Mouse (Mus musculus) ovary, adult 18-20 months (tissue): Measurements from ENCODE around the gene Rnf208.

Experiments used
- DNase-seq: peaks from one replicate; pipeline ENCODE4 v3.0.0; 2022; ENCODE audit warnings: low spot score, mixed read lengths

Gene Rnf208

DNA sequence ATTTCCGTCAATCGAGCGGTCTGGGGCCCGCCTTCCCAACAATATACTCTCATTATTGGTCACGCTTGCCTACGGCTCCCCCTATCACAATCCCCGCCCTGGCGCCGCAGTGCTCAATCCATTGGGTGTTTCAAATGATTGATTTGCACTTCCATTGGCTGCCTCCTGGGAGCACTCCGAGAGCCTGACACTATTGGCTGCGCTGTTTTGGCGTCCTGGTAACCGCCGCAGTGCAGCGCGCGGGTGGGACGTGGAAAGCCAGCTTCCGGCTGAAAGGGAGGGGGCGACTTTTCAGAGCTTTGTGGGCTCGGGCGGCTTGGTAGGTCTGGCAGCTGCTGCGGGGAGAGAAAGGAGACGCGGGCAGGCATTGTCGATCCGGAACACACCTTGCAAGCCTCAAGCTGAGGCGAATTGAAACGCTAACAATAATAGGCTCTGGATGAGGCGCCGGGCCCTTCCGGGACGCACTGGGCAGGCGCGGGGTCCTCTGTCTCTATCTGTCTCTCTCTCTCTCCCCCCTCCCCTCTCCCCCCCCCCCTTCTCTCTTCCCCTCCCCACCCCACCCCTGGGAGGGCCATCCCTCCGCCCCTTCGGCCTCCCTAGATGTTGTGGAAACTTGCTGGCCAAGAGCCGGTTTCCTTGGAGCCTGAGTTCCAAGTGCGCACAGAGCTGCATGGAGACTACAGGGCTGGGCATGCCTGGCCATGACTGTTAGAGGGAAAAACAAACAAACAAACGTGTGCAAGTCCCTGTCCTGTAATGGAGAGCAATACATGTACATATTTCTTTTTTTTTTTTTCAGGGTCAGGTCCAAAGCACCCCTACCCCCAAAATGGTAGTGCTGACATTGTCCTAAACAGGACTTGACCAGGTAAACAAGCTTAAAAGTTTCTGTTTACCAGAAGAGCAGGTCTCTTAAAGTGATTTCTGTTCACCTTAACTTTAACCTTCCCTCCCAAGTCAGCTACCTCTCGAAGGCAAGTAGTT lies 17.0 kb upstream of the Rnf208 start:
- peak; percentile 100 for DNase-seq

DNA sequence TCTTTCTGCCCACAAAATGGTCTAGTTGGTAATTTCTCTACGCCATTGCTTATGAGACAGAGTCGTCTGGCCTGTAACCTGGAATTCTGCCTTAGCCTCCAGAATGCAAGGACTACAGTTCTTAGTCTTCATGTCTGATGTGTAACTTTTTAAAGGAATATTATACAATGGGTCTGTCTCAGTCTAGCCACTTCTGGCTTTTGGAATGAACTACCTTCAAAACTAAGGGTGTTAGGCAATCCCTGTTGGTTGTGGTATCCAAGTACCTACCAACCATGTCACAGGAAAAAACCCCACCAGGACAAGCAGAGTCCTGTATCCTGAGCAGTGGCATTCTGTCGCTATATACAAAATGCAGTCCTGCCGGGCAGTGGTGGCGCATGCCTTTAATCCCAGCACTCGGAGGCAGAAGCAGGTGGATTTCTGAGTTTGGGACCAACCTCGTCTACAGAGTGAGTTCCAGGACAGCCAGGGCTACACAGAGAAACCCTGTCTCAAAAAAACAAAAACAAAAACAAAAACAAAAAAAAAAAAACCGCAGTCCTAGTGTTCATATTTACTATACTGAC lies 16.2 kb upstream of the Rnf208 start:
- DNase-seq = no peak

DNA sequence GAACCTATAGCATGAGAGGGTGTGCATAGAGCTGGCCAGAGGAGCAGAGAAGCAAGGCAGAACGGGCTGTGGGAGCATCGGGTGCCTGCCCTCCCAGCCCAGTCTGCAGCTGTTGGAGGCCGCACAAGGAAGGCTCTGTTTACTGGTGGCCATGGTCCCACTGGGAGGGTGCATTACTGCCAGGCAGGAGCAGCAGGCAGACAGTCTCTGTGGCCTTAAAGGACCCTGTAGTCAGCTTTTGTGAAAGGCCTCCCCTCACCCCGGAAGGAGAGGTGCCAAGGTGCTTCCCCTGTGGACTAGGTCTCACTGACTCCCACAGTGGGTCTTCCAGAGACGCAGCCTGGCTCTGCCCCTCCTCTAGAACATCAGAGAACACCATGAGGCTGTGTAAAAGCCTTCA lies 15.2 kb upstream of the Rnf208 start:
- no peak for DNase-seq

DNA sequence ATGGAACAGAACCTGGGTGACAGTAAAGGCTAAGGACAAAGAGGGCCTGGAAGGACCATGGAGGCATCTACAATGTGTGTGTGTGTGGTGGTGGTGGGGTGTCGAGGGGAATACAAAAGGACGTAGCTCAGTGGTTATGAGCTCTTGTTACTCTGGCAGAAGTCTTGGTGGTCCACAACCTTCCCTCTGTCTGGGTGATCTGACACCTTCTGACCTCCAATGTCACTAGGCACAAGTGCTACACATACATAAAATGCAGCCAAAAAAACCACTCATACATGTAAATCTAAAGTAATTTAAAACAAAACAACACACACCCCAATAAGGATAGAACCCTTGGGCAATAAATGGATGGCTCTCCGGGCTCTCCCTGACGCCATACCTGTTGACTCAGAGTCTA lies 14.6 kb upstream of the Rnf208 start:
- DNase-seq = no peak

DNA sequence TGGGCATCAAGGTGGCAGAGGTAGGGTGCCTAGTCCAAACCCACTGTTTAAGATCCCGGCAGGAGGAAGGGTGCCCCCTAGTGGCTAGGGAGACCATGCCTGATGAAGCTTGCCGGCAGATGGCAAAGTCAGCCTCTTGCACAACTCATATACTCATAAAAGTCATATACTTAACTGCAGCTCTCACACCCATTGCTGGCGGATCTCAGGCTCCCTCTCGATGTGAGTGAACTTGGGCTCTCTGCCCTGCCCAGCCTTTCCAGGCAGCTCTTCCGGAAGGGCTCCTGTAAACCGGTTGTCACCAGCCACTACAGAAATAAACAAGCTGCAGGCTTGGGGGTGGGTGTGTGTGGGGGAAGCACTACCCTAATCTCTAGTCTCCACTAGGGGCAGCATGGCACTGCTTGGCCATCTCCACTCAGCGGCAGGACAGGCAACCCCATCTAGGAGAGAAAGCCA lies 13.6 kb upstream of the Rnf208 start:
- peak; percentile 77 for DNase-seq

DNA sequence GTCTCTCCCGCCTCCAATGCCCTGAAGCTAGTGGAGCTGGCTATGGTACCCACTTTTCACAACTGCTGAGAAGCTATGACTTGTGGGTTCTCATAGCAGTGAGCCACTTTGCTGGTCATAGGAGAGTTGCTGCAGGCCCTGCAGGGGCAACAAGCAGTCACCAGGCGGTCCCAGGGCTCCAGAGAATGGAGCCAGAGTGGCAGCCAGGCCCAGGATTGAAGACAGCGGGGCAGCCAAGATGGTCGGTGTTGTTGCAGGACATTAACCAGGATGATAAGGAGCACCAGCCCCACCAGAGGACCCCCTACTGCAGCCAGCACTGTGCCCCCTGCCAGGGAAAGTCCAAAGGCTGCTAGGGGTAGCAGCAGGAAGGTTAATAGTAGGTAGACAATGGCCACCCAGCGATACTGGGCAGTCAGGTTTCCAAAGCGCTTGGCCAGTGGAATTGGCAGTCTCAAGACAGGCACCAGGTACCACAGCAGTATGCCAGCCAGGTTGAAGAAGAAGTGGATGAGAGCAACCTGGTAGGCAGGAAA lies 13.0 kb upstream of the Rnf208 start:
- DNase-seq = no peak

DNA sequence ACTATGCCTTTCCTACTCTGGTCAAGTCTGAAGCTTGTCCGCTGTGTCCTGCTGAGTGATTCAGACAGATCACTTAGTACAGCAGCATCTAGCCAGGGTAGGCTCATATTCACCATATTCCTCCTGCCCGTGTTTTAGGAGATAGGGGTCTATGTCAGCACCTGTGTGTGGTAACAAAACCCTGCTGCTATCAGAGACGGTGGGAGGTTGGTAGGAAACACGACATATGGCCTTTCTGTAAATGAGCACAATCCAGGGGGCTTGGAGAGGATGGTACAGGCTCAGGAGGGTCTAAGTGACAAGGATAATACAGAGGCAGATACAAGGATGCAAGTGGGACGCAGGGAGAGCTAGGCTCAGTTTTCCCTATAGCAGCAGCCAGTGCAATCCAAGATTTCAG lies 12.5 kb upstream of the Rnf208 start:
- no peak for DNase-seq

DNA sequence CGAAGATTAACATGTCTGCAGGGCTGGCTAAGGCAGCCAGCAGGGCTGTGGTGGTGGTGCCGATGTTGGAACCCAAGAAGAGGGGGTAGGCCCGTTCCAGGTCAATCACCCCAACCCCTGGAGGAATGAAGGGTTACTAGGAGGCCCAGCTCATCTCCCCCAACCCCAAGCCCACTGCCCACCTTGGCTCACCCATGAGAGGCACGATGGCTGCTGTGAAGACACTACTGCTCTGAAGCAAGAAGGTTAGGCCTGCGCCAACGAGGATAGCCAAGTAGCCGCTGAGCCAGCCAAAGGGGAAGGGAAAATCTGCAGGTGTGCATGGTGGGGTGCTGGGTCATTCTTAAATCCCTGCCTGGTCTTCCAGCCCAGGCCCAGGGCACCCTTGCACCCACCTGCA lies 11.5 kb upstream of the Rnf208 start:
- no peak for DNase-seq

DNA sequence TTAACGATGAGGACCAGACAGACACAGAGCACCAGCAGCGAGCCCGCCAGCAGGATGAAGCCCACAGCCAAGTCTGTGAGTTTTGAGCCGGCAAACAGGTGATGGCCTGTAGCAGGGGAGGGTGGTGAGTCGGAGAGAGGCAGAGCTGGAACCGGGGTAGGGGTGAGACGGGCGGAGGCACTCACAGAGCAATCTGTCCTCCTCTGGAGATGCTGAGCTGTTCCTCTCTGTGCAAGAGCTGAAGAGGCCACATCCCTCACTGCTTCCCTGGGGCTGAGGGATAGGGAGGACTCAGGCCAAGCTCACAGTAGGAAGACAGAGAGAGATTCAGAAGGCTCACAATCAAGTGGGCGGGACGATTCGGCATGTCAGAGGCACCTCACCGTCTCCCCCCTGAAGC lies 11.0 kb upstream of the Rnf208 start:
- DNase-seq = no peak

DNA sequence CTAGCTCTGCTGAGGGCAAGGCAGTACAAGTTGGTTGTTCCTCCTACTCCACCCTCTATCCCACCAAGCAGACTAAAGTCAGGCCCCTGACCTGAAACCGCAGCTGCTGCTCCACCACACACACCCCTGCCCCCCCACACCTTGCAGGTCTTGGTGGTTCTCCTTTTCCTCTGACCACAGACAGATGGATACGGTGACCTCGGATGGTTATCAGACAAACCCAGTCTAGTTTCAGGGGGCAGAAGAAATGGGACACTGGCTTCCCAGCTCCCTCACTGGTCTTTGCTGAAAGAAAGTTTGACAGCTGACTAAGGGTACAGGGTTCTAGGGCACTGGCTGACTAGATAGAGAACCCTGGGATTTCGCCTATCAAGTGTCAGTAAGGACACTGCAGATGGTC lies 8.6 kb upstream of the Rnf208 start:
- DNase-seq = no peak

DNA sequence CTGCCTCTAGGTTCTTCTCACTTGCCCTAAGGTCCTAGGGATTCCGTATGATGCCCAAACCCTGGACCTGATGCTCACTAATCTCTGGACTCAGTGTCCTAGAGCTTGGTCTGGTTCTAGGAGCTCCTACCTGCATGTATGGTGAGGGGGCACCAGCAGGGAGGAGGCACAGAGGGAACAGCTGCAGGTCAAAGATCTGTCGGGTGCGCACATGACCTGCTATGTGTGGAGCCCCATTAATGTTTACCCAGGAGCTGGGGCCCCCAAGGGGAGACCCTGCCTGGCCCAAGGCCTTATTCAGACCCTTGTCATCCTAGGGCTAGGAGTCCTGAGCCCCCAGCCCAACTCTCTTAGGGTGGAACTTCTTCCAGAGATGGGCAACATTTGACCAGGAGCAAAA lies 8.0 kb upstream of the Rnf208 start, which contains the start of gene Slc34a3:
Gene Slc34a3, minus strand, starts transcription at position 315 of the 400 bp plus-strand sequence.
- no peak for DNase-seq

DNA sequence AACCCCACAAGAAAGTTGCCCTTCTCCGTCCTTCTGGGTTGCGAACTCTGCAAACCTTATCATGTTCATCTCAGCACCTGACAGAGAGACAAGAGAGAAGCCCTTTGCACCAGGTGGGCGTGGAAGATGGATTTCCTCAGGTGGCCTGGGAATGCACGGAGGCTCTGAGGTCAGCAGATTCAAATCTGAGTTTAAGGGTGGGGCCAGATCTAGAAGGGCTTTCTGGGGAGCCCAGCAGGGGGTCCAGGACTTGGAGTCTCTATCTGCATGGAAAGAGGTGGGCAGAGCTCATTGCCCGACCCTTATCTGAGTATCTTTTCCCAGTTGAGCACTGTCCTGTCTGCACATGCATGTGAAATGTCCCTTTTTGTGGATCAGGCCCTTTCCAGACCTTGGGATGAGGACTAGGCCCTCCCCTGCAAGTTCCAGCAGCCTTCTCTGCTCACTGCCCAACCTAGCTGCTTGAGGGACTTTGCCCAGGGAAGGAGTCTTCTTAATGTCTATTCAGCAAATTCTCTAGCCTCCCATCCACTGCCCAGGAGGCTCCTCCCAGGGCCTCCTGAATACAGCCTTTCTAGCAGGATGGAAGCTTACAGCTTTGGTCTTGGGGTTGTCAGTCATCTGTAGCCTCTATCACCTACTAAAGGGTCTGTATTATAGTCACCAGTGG lies 7.4 kb upstream of the Rnf208 start:
- DNase-seq = no peak

DNA sequence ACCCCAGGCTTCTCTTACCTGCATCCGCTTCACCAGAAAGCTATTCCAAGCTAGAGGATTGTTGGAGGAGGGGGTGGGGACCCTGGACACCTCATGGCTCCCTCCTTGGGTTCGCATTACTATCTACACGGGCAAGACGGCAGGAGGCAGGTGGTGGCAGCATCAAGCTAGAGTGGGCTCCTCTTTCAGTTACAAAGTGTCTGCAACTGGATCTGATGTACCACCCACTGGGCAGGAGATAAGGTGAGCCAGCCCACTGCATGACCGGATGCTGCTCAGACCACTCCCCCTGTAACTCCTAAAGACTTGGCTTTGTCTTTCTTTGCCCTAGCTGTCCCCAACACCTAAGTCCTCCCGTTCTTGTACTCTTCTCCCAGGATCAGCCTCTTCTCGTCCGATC lies 5.4 kb upstream of the Rnf208 start, which contains the start of gene Rnf224:
Gene Rnf224, minus strand, starts transcription at position 174 of the 400 bp plus-strand sequence.
- no peak for DNase-seq

DNA sequence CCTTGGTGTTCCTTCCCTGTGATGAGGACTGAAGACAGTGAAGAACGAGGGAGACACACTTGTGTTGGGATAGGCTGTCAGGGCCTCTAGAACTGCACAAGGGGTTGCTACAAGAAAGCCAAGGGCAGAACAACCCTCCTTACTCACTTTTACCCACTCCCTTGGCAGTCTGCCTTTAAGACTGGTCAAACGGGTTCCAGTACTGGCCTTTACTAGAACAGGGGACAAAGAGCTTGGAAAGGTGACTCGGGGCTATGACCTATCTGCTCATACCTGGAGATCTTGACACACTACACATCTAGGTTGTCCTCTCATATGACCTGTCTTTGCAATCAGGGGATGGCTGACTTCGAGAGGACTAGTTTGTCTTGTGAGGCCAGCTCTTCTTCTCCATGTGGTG lies 4.5 kb upstream of the Rnf208 start:
- DNase-seq = no peak

DNA sequence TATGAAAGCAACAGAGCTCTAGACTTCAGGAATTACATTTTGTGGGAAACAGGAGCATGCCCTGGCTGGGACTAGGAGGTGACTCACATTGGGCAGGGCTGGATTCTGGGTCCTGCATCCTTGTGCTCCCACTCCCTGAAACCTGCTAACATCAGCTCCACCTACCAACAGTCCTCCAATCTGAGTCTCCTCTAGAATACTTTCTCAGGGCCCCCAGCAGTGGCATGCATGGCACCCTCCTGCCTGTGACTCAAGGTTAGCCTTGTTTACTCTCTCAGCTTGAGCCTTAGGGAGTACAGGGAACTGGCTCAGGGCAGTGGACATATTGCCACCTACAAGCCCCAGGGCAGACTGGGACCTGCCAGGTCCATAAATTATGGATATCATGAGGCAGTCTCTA lies 3.9 kb upstream of the Rnf208 start:
- DNase-seq = no peak

DNA sequence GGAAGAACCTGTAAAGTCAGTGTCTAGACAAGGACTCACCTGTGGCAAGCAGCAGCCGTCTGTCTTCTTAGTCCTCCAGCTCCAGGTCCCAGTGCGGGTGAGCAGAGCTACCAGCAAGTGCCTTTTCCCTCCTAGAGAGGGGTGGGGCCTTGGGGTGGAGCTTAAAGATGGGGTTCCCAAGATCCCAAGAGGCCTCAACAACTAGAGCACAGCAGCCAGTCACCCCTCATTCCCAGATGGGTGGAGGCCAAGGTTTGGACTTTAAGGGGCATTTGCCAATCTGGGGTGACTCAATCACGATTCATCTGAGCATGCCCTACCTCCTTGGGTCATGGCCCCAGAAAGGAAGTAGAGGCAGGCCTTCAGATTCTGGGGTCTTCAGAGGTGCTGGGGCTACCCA lies 2.3 kb upstream of the Rnf208 start:
- DNase-seq = no peak

DNA sequence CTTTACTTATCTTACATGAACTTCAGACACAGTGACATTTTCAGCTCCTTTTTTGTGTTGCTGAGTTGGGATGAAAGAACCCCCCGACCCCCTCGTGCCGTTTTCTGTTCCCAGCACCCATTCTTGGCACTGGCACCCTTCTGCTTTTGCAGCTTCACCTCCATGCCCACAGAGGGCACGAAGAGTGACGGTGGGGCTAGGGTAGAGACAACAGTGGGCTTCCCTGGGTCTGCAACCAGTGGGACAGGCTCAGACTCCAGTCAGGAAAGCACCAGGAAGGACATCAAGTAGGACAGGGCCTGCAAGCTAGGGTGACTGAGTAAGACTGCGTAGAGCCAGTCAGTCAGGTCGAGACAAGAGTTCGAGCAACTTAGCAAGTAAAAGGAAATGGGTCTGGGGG lies 1.7 kb upstream of the Rnf208 start:
- no peak for DNase-seq

DNA sequence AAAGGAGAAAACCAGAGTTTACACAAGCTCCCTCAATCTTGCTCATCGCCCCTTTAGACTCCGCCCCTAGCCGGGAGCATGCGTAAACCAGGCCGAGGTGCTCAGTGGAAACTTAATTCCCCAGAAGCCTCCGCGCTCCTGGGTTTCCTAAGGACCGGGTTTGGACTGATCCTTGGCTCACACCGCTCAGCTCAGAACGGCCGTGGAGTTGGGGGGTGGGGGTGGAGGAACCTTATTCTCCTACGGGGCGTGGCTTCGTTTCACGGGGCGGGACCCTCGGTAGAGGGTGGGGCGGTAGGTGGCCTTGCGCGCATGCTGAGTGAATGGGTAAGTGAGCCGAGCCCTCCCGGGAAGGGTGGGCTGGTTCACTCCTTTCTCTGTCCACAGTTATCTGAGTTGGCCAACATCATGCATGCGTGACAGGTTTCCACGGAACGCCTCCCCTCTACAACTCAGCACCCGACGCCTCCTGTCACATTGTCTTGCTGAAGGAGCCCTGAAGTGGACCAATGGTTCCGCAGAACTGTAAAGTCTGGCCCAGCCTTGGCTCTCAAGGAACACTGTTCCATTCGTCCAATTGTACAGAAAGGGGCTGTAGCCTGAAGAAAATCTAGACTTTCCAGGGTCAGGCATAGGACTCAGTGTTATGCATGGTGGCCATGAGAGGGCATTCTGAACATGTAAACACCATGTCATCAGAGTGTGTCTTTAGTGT lies 1.2 kb upstream of the Rnf208 start:
- DNase-seq = peak; percentile 68

DNA sequence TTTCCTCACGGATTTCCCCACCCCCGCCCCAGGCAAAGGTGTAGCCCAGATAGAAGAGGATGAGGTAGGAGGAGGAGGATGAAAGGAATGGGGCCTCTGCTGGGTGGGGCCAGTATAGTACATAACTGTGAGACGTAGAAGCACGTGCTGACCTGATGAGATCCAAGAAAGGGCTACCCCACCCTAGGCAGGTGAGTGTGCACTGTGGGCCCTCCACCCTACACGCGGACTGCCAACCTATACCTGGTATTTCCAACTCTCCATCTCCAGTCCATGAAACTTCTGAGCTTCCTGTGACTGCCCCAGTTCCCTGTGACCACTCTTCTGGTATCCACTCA lies 648 bp upstream of the Rnf208 start:
- no peak for DNase-seq

DNA sequence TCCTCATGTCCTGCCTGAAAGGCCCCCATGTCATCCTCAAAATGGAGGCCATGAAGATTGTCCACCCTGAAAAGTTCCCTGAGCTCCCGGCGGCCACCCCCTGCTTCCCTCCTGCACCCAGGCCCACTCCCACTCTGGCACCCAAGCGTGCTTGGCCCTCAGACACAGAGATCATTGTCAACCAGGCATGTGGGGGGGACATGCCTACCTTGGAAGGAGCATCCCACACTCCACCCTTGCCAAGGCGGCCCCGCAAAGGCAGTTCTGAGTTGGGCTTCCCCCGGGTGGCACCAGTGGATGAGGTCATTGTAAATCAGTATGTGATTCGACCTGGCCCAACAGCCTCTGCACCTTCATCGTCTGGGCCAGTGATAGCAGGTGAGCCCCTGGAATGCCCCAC lies 1.3 kb downstream of the Rnf208 start:
- DNase-seq = no peak

DNA sequence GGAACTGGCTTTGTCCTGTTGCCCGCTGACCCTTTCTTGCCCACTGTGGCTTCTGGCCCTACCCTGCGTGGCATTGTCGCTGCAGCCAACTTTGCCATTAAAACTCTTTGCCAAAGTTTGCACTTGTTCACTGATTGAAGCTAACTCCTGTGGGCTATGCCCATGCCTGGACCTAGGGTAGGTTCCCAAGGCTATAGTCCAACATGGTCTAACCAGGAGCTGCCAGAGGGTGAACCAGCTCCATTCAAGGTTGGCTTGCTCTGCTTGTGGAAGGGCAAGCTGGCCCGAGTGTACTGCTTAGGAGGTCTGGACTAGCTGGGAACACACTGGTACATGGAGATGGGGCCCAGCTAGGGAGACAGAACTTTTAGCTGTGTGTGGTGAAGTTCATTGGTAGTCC lies 2.1 kb downstream of the Rnf208 start:
- no peak for DNase-seq
